Mouse (Mus musculus) kidney, adult 2 months (tissue): Measurements from ENCODE around the gene Fam83f.

Experiments
- CTCF ChIP-seq: fragments of 200-500 bp; conservative IDR thresholded peaks from 2 replicates; pipeline ENCODE4 v1.5.1; 2011; ENCODE audit warnings: low read depth, mild to moderate bottlenecking, control low read depth, low read length, moderate library complexity, mixed read lengths; ENCODE audit not compliant: insufficient read depth, insufficient read length
- POLR2A ChIP-seq: fragments of 200-500 bp; IDR thresholded peaks from one replicate; pipeline ENCODE4 v1.6.1; 2011; ENCODE audit warnings: low read depth, low read length, control low read depth

- TF ChIP-seq POLR2A (no peak), CTCF (no peak)
Measured at GRCm38 (mm10) chr15:80720249-80720648, 48.6 kb downstream of the Fam83f start.
